Mouse (Mus musculus) kidney, embryonic 14.5 days (tissue): Measurements from ENCODE around the gene Ccdc65. TPM values are rescaled to one million over a fixed set of nuclear protein-coding genes. Genes with fewer than 3 reads are reported as not detected.

ENCODE experiments used
- ATAC-seq: fragments of 200-750 bp; cut with Nextera tagmentation; 2 replicates; pipeline ENCODE4 v1.8.0; 2017; ENCODE audit warnings: moderate number of reproducible peaks, mild to moderate bottlenecking, moderate TSS enrichment, moderate library complexity; ENCODE audit not compliant: low FRiP score, low TSS enrichment
- H3K27ac ChIP-seq: fragments of 300-500 bp; sonication (generic); 2 replicates; pipeline ENCODE4 v1.5.1; 2014; ENCODE audit warnings: low read depth, mild to moderate bottlenecking, low read length, moderate library complexity, mixed read lengths
- H3K27me3 ChIP-seq: fragments of 300-500 bp; sonication (generic); 2 replicates; pipeline ENCODE4 v1.6.1; 2014; ENCODE audit warnings: mild to moderate bottlenecking, low read length; ENCODE audit not compliant: control insufficient read depth, insufficient read depth
- H3K36me3 ChIP-seq: fragments of 300-500 bp; sonication (generic); 2 replicates; pipeline ENCODE4 v1.6.1; 2014; ENCODE audit warnings: low read length, mixed read lengths; ENCODE audit not compliant: control insufficient read depth, insufficient read depth
- H3K4me1 ChIP-seq: fragments of 300-500 bp; sonication (generic); 2 replicates; pipeline ENCODE4 v1.6.1; 2014; ENCODE audit warnings: low read length, mixed read lengths; ENCODE audit not compliant: control insufficient read depth, insufficient read depth
- H3K4me2 ChIP-seq: fragments of 300-500 bp; sonication (generic); replicated peaks from 2 replicates; pipeline ENCODE4 v1.6.1; 2014; ENCODE audit warnings: low read depth, mild to moderate bottlenecking, low read length
- H3K4me3 ChIP-seq: fragments of 300-500 bp; sonication (generic); 2 replicates; pipeline ENCODE4 v1.5.1; 2014; ENCODE audit warnings: mild to moderate bottlenecking, low read length
- H3K9ac ChIP-seq: fragments of 300-500 bp; sonication (generic); 2 replicates; pipeline ENCODE4 v1.6.1; 2014; ENCODE audit warnings: low read depth, mild to moderate bottlenecking, low read length, moderate library complexity
- H3K9me3 ChIP-seq: fragments of 300-500 bp; sonication (generic); 2 replicates; pipeline ENCODE4 v1.6.1; 2016; ENCODE audit warnings: low read length; ENCODE audit not compliant: control insufficient read depth
- WGBS: fragments of 180-500 bp; shearing (Covaris S2); extraction: QIAGEN DNeasy Blood & Tissue Kit; methylation state at CpG from one replicate; pipeline ENCODE4 v1.1.7; 2014; 5-methylcytosine and 5-hydroxymethylcytosine counted together
- polyA plus RNA-seq: library from polyadenylated mRNA; unstranded; fragments of >200 nt; fragmentation: Nextera tagmentation; extraction: Ambion mirVana; gene quantifications from 2 replicates; pipeline ENCODE4 v1.2.1, GENCODE M21; 2014

Ccdc65 gene
- 0.69 and 1.0 TPM in 2 replicates for polyA plus RNA-seq

GRCm38 (mm10) chr15:98707766-98708372, at the start of gene Ccdc65:
TSS of gene Ccdc65 (plus strand) at chr15:98708207.
- H3K9me3 ChIP-seq, result no peaks in the 10 kb centered on the region
- no peaks in the 10 kb centered on the region for H3K36me3 ChIP-seq
- peak; percentile 69 for ATAC-seq
- peak within 1 kb of the TSS; percentile 40 for H3K4me2 ChIP-seq
- H3K4me1 ChIP-seq, result no peaks in the 10 kb centered on the region
- WGBS, result 16% methylated on average over 16 of the region's 16 CpGs
- no peak within 1 kb of the TSS for H3K9ac ChIP-seq
- no peak within 1 kb of the TSS for H3K27ac ChIP-seq
- peaks cover 3% of the 10 kb centered on the region; the same call in 1 of the 2 replicates for H3K27me3 ChIP-seq
- H3K4me3 ChIP-seq, result peak within 1 kb of the TSS; percentile 27

GRCm38 (mm10) chr15:98662198-98662566, 45.8 kb upstream of the Ccdc65 start:
- H3K4me3 ChIP-seq, result peak overlapping the region; percentile 69
- WGBS, result 1% methylated on average over 14 of the region's 14 CpGs

GRCm38 (mm10) chr15:98662567-98663545, 45.2 kb upstream of the Ccdc65 start, which contains the start of gene Ddx23:
TSS of gene Ddx23 (minus strand) at chr15:98662894.
- H3K36me3 ChIP-seq, result peaks cover 12% of the 10 kb centered on the region
- H3K9me3 ChIP-seq, result no peaks in the 10 kb centered on the region
- peak; percentile 96 for ATAC-seq
- peaks cover 8% of the 10 kb centered on the region for H3K4me1 ChIP-seq
- no peaks in the 10 kb centered on the region for H3K27me3 ChIP-seq
- WGBS, result 5% methylated on average over 47 of the region's 48 CpGs
- H3K27ac ChIP-seq, result peak within 1 kb of the TSS; percentile 88
- H3K4me3 ChIP-seq, result peak within 1 kb of the TSS; percentile 69
- H3K9ac ChIP-seq, result peak within 1 kb of the TSS; percentile 90
- H3K4me2 ChIP-seq, result peak within 1 kb of the TSS; percentile 74

More at GRCm38 (mm10) chr15:98662198-98662566, 45.8 kb upstream of the Ccdc65 start:
- Histone ChIP-seq H3K4me2 (peak overlapping the region; percentile 74), H3K36me3 (peaks cover 19% of the 10 kb centered on the region), H3K9ac (peak overlapping the region; percentile 90), H3K9me3 (no peaks in the 10 kb centered on the region), H3K27me3 (no peaks in the 10 kb centered on the region), H3K27ac (peak overlapping the region; percentile 88), H3K4me1 (peaks cover 8% of the 10 kb centered on the region)
- ATAC-seq, result no peak

GRCm38 (mm10) chr15:98664042-98664907, 43.7 kb upstream of the Ccdc65 start:
- Histone ChIP-seq H3K36me3 (no peaks in the 10 kb centered on the region), H3K4me1 (peaks cover 8% of the 10 kb centered on the region), H3K4me3 (no peak overlapping the region), H3K27me3 (no peaks in the 10 kb centered on the region), H3K9ac (no peak overlapping the region), H3K27ac (no peak overlapping the region), H3K4me2 (no peak overlapping the region), H3K9me3 (no peaks in the 10 kb centered on the region)
- WGBS, result 76% methylated on average over 11 of the region's 11 CpGs
- no peak for ATAC-seq

GRCm38 (mm10) chr15:98672592-98672991, 35.4 kb upstream of the Ccdc65 start:
- H3K27ac ChIP-seq, result no peak overlapping the region
- WGBS, result 70% methylated on average over 4 of the region's 4 CpGs
- no peaks in the 10 kb centered on the region for H3K9me3 ChIP-seq
- H3K36me3 ChIP-seq, result no peaks in the 10 kb centered on the region
- H3K27me3 ChIP-seq, result peaks cover 28% of the 10 kb centered on the region
- ATAC-seq, result no peak
- H3K4me2 ChIP-seq, result no peak overlapping the region
- no peak overlapping the region for H3K4me3 ChIP-seq
- H3K4me1 ChIP-seq, result peaks cover 13% of the 10 kb centered on the region; the same call in 1 of the 2 replicates
- no peak overlapping the region for H3K9ac ChIP-seq

- WGBS, result 76% methylated on average over 7 of the region's 7 CpGs
- Histone ChIP-seq H3K27ac (no peak overlapping the region), H3K9ac (no peak overlapping the region), H3K9me3 (no peaks in the 10 kb centered on the region), H3K36me3 (no peaks in the 10 kb centered on the region), H3K4me1 (peaks cover 13% of the 10 kb centered on the region; the same call in 1 of the 2 replicates), H3K27me3 (peaks cover 32% of the 10 kb centered on the region), H3K4me3 (no peak overlapping the region), H3K4me2 (no peak overlapping the region)
- no peak for ATAC-seq
Measured at GRCm38 (mm10) chr15:98673732-98674131, 34.3 kb upstream of the Ccdc65 start.

- H3K36me3 ChIP-seq, result no peaks in the 10 kb centered on the region
- no peak overlapping the region for H3K27ac ChIP-seq
- H3K9me3 ChIP-seq, result no peaks in the 10 kb centered on the region
- H3K9ac ChIP-seq, result no peak overlapping the region
- peaks cover 13% of the 10 kb centered on the region; the same call in 1 of the 2 replicates for H3K4me1 ChIP-seq
- WGBS, result 14% methylated on average over 7 of the region's 7 CpGs
- no peak overlapping the region for H3K4me2 ChIP-seq
- H3K4me3 ChIP-seq, result no peak overlapping the region
- no peak for ATAC-seq
- peaks cover 32% of the 10 kb centered on the region for H3K27me3 ChIP-seq
Measured at GRCm38 (mm10) chr15:98674284-98674993, 33.6 kb upstream of the Ccdc65 start.

- H3K27me3 ChIP-seq, result peaks cover 32% of the 10 kb centered on the region
- H3K4me3 ChIP-seq, result 0 out of 2 replicates have a peak overlapping the region, but pooled peaks have one; percentile 2
- peaks cover 13% of the 10 kb centered on the region; the same call in 1 of the 2 replicates for H3K4me1 ChIP-seq
- no peaks in the 10 kb centered on the region for H3K36me3 ChIP-seq
- 15% methylated on average over 11 of the region's 11 CpGs for WGBS
- H3K9ac ChIP-seq, result no peak overlapping the region
- H3K27ac ChIP-seq, result no peak overlapping the region
- no peak for ATAC-seq
- no peaks in the 10 kb centered on the region for H3K9me3 ChIP-seq
- no peak overlapping the region; the same call in 1 of the 2 replicates for H3K4me2 ChIP-seq
Measured at GRCm38 (mm10) chr15:98674994-98675545, 32.9 kb upstream of the Ccdc65 start.
